ENCODE assay signal across 9 mouse cellular contexts in genomic region chr5:26189377-26189776, GRCm38 (mm10).
DNase-seq lines count a peak whose midpoint lies in the region; ATAC-seq and TF ChIP-seq lines count a peak whose summit lies in the region.
"Had no signal": no experiment of that assay in that cellular context is flagged by ENCODE, and none has a peak within 500 bp of the region (broad histone marks: within the 10 kb centered on the region; RNA-seq: fewer than 3 reads in every experiment).

No protein-coding gene starts in this region.

- no peak for TF ChIP-seq POLR2A in cortical plate, adult 2 months (IDR thresholded peaks at IDR 0.05; ENCODE audit: extremely low read depth, insufficient read depth, low read length)

- no peak overlapping the region for H3K4me2 ChIP-seq in heart, postnatal 0 days (ENCODE audit: low read depth, low read length)
- H3K4me2 ChIP-seq in heart, embryonic 12.5 days, result no peak overlapping the region
- H3K4me2 ChIP-seq: midbrain, embryonic 12.5 days had no signal

- TF ChIP-seq EP300 in heart, postnatal 0 days (IDR thresholded peaks at IDR 0.05; ENCODE audit: low read depth), result no peak

- DNase-seq in heart, postnatal 0 days (ENCODE audit: low spot score), result no peak
- no peak for DNase-seq in heart, postnatal 25 days (ENCODE audit: low spot score)
- DNase-seq in right cerebral cortex, postnatal 14 days, result peak; percentile 28
- no peak for DNase-seq in right cerebral cortex, postnatal 36 days (ENCODE audit: low spot score in 2 of 2)
- DNase-seq in testis, postnatal 10 days (ENCODE audit: low spot score), result peak; percentile 62
- DNase-seq in lung, postnatal 4 days, result no peak

- H3K36me3 ChIP-seq in heart, postnatal 0 days (replicated peaks; ENCODE audit: control insufficient read depth, insufficient read depth, low read length), result no peaks in the 10 kb centered on the region
- no peaks in the 10 kb centered on the region for H3K36me3 ChIP-seq in heart, embryonic 12.5 days
- H3K36me3 ChIP-seq: midbrain, embryonic 12.5 days had no signal

- intact Hi-C loops in heart, postnatal 25 days (cut with DNase I), result no loop called here

- peak; percentile 38 for TF ChIP-seq CTCF in heart, postnatal 0 days (IDR thresholded peaks at IDR 0.05; ENCODE audit: low read depth)
- TF ChIP-seq CTCF in cortical plate, adult 2 months (IDR thresholded peaks at IDR 0.05; ENCODE audit: extremely low read depth, insufficient read depth, low read length), result peak; percentile 45; the same call in 1 of the 2 replicates

- no peaks in the 10 kb centered on the region for H3K4me1 ChIP-seq in heart, postnatal 0 days (ENCODE audit: control insufficient read depth, insufficient read depth)
- H3K4me1 ChIP-seq in cortical plate, adult 2 months (ENCODE audit: control insufficient read depth, insufficient read depth, low read length), result no peaks in the 10 kb centered on the region
- H3K4me1 ChIP-seq in heart, embryonic 12.5 days (replicated peaks), result 0 out of 2 replicates have a peak, but pooled peaks cover 6% of the 10 kb centered on the region
- H3K4me1 ChIP-seq: midbrain, embryonic 12.5 days had no signal

- no peak overlapping the region for H3K4me3 ChIP-seq in heart, postnatal 0 days (ENCODE audit: low read depth, low read length)
- H3K4me3 ChIP-seq in cortical plate, adult 2 months (ENCODE audit: insufficient read depth, low read length), result no peak overlapping the region
- H3K4me3 ChIP-seq in heart, embryonic 12.5 days, result no peak overlapping the region
- H3K4me3 ChIP-seq: midbrain, embryonic 12.5 days had no signal

- 11% methylated on average over 5 of the region's 5 CpGs for WGBS in heart, postnatal 0 days
- 14% methylated on average over 5 of the region's 5 CpGs for WGBS in heart, embryonic 12.5 days

- no peak for ATAC-seq in heart, postnatal 0 days (ENCODE audit: insufficient read depth, low read depth)
- no peak for ATAC-seq in heart, embryonic 12.5 days (ENCODE audit: insufficient number of reproducible peaks, low FRiP score)

- no peaks in the 10 kb centered on the region for H3K27me3 ChIP-seq in heart, postnatal 0 days (ENCODE audit: control insufficient read depth, insufficient read depth, low read length)
- 0 out of 2 replicates have a peak, but pooled peaks cover 6% of the 10 kb centered on the region for H3K27me3 ChIP-seq in heart, embryonic 12.5 days (replicated peaks)

- no peak overlapping the region for H3K9ac ChIP-seq in heart, postnatal 0 days (replicated peaks; ENCODE audit: low read depth, low read length)
- no peak overlapping the region for H3K9ac ChIP-seq in heart, embryonic 12.5 days
- H3K9ac ChIP-seq: midbrain, embryonic 12.5 days had no signal

- no peak overlapping the region for H3K27ac ChIP-seq in heart, postnatal 0 days (ENCODE audit: low read depth)
- H3K27ac ChIP-seq in cortical plate, adult 2 months (ENCODE audit: insufficient read depth, low read length), result no peak overlapping the region
- H3K27ac ChIP-seq in heart, embryonic 12.5 days (ENCODE audit: poor library complexity, severe bottlenecking), result no peak overlapping the region
- H3K27ac ChIP-seq: midbrain, embryonic 12.5 days had no signal

- no peaks in the 10 kb centered on the region for H3K9me3 ChIP-seq in heart, postnatal 0 days (replicated peaks; ENCODE audit: control insufficient read depth, low read length)
- H3K9me3 ChIP-seq in heart, embryonic 12.5 days (replicated peaks), result no peaks in the 10 kb centered on the region
- H3K9me3 ChIP-seq: midbrain, embryonic 12.5 days had no signal

Comparison
In these comparisons a context has a peak if more than half of its experiments do, and no peak if none do; other contexts are left out.
1. DNase-seq: peak in right cerebral cortex, postnatal 14 days (single experiment) and testis, postnatal 10 days (single experiment); none in heart, postnatal 0 days (single experiment), heart, postnatal 25 days (single experiment), right cerebral cortex, postnatal 36 days (0 of 2) and lung, postnatal 4 days (0 of 2).